Mouse (Mus musculus) neural tube, embryonic 12.5 days (tissue): ENCODE data around the gene Ccr1l1. TPM values are rescaled to one million over a fixed set of nuclear protein-coding genes. Genes with fewer than 3 reads are reported as not detected.

Source experiments
- ATAC-seq: fragments of 200-750 bp; cut with Nextera tagmentation; 2 replicates; pipeline ENCODE4 v1.8.0; 2017; ENCODE audit warnings: low read depth, mild to moderate bottlenecking, moderate TSS enrichment, moderate library complexity; ENCODE audit not compliant: low FRiP score
- H3K27ac ChIP-seq: fragments of 300-500 bp; sonication (generic); 2 replicates; pipeline ENCODE4 v1.5.1; 2016
- H3K27me3 ChIP-seq: fragments of 300-500 bp; sonication (generic); replicated peaks from 2 replicates; pipeline ENCODE4 v1.6.1; 2016; ENCODE audit warnings: mild to moderate bottlenecking
- H3K36me3 ChIP-seq: fragments of 300-500 bp; sonication (generic); 2 replicates; pipeline ENCODE4 v1.6.1; 2016; ENCODE audit warnings: mild to moderate bottlenecking
- H3K4me1 ChIP-seq: fragments of 300-500 bp; sonication (generic); 2 replicates; pipeline ENCODE4 v1.6.1; 2016
- H3K4me2 ChIP-seq: fragments of 300-500 bp; sonication (generic); replicated peaks from 2 replicates; pipeline ENCODE4 v1.6.1; 2016; ENCODE audit warnings: mild to moderate bottlenecking
- H3K4me3 ChIP-seq: fragments of 300-500 bp; sonication (generic); 2 replicates; pipeline ENCODE4 v1.5.1; 2016
- H3K9ac ChIP-seq: fragments of 300-500 bp; sonication (generic); 2 replicates; pipeline ENCODE4 v1.6.1; 2016; ENCODE audit warnings: mild to moderate bottlenecking
- H3K9me3 ChIP-seq: fragments of 300-500 bp; sonication (generic); 2 replicates; pipeline ENCODE4 v1.6.1; 2016; ENCODE audit warnings: mild to moderate bottlenecking
- WGBS: fragments of 180-500 bp; shearing (Covaris S2); methylation state at CpG from one replicate; pipeline ENCODE4 v1.1.7; 2016; 5-methylcytosine and 5-hydroxymethylcytosine counted together
- polyA plus RNA-seq: library from polyadenylated mRNA; unstranded; fragments of >200 nt; fragmentation: Nextera tagmentation; extraction: Ambion mirVana; gene quantifications from 2 replicates; pipeline ENCODE4 v1.2.1, GENCODE M21; 2016

Gene Ccr1l1
- not detected in 2 replicates for polyA plus RNA-seq

- H3K9me3 ChIP-seq, result no peaks in the 10 kb centered on the region
- no peak within 1 kb of the TSS for H3K4me3 ChIP-seq
- H3K4me2 ChIP-seq, result no peak within 1 kb of the TSS
- no peak for ATAC-seq
- H3K36me3 ChIP-seq, result no peaks in the 10 kb centered on the region
- WGBS, result 70% methylated on average over 1 of the region's 1 CpGs
- H3K27ac ChIP-seq, result no peak within 1 kb of the TSS
- H3K27me3 ChIP-seq, result no peaks in the 10 kb centered on the region
- H3K4me1 ChIP-seq, result no peaks in the 10 kb centered on the region
- no peak within 1 kb of the TSS for H3K9ac ChIP-seq
These were observed at the start of gene Ccr1l1 for GRCm38 (mm10) chr9:123978308-123978707. Gene Ccr1l1 (minus strand): TSS chr9:123978408.

GRCm38 (mm10) chr9:124021672-124022071 lies 43.5 kb upstream of the Ccr1l1 start, which contains the start of gene Ccr3:
Gene Ccr3 (plus strand): TSS chr9:124021972.
- 95% methylated on average over 1 of the region's 1 CpGs for WGBS
- H3K27ac ChIP-seq, result no peak within 1 kb of the TSS
- H3K4me1 ChIP-seq, result no peaks in the 10 kb centered on the region
- H3K36me3 ChIP-seq, result no peaks in the 10 kb centered on the region
- no peak for ATAC-seq
- no peaks in the 10 kb centered on the region for H3K27me3 ChIP-seq
- no peak within 1 kb of the TSS for H3K4me3 ChIP-seq
- H3K9ac ChIP-seq, result no peak within 1 kb of the TSS
- H3K4me2 ChIP-seq, result no peak within 1 kb of the TSS
- no peaks in the 10 kb centered on the region for H3K9me3 ChIP-seq

GRCm38 (mm10) chr9:124019887-124020286 lies 41.7 kb upstream of the Ccr1l1 start:
- WGBS, result 91% methylated on average over 3 of the region's 3 CpGs
- Histone ChIP-seq H3K4me2 (no peak overlapping the region), H3K36me3 (no peaks in the 10 kb centered on the region), H3K4me3 (no peak overlapping the region), H3K9ac (no peak overlapping the region), H3K27ac (no peak overlapping the region), H3K4me1 (no peaks in the 10 kb centered on the region), H3K9me3 (no peaks in the 10 kb centered on the region), H3K27me3 (no peaks in the 10 kb centered on the region)
- ATAC-seq, result no peak

GRCm38 (mm10) chr9:124016048-124016447 lies 37.8 kb upstream of the Ccr1l1 start:
- no peak overlapping the region for H3K4me3 ChIP-seq
- WGBS, result 80% methylated on average over 2 of the region's 2 CpGs
- H3K9ac ChIP-seq, result no peak overlapping the region
- no peak overlapping the region for H3K27ac ChIP-seq
- H3K27me3 ChIP-seq, result no peaks in the 10 kb centered on the region
- H3K4me1 ChIP-seq, result no peaks in the 10 kb centered on the region
- no peaks in the 10 kb centered on the region for H3K36me3 ChIP-seq
- H3K4me2 ChIP-seq, result no peak overlapping the region
- H3K9me3 ChIP-seq, result no peaks in the 10 kb centered on the region
- no peak for ATAC-seq

GRCm38 (mm10) chr9:124014985-124015652 lies 36.9 kb upstream of the Ccr1l1 start:
- H3K9me3 ChIP-seq, result no peaks in the 10 kb centered on the region
- H3K9ac ChIP-seq, result no peak overlapping the region
- no peak overlapping the region for H3K27ac ChIP-seq
- no peaks in the 10 kb centered on the region for H3K4me1 ChIP-seq
- 71% methylated on average over 2 of the region's 2 CpGs for WGBS
- no peak for ATAC-seq
- H3K27me3 ChIP-seq, result no peaks in the 10 kb centered on the region
- H3K4me2 ChIP-seq, result no peak overlapping the region
- H3K36me3 ChIP-seq, result no peaks in the 10 kb centered on the region
- H3K4me3 ChIP-seq, result no peak overlapping the region

GRCm38 (mm10) chr9:124013270-124013669 lies 35.1 kb upstream of the Ccr1l1 start:
- 89% methylated on average over 3 of the region's 3 CpGs for WGBS
- Histone ChIP-seq H3K4me2 (no peak overlapping the region), H3K27ac (no peak overlapping the region), H3K4me1 (no peaks in the 10 kb centered on the region), H3K27me3 (no peaks in the 10 kb centered on the region), H3K9me3 (no peaks in the 10 kb centered on the region), H3K36me3 (no peaks in the 10 kb centered on the region), H3K4me3 (no peak overlapping the region), H3K9ac (no peak overlapping the region)
- ATAC-seq, result no peak

GRCm38 (mm10) chr9:124012691-124013090 lies 34.5 kb upstream of the Ccr1l1 start:
- no peak overlapping the region for H3K4me2 ChIP-seq
- H3K36me3 ChIP-seq, result no peaks in the 10 kb centered on the region
- WGBS, result 74% methylated on average over 2 of the region's 2 CpGs
- H3K4me1 ChIP-seq, result no peaks in the 10 kb centered on the region
- no peak for ATAC-seq
- H3K27ac ChIP-seq, result no peak overlapping the region
- H3K4me3 ChIP-seq, result no peak overlapping the region
- H3K9ac ChIP-seq, result no peak overlapping the region
- H3K9me3 ChIP-seq, result no peaks in the 10 kb centered on the region
- no peaks in the 10 kb centered on the region for H3K27me3 ChIP-seq

GRCm38 (mm10) chr9:123999784-124000183 lies 21.6 kb upstream of the Ccr1l1 start:
- no peaks in the 10 kb centered on the region for H3K9me3 ChIP-seq
- H3K9ac ChIP-seq, result no peak overlapping the region
- H3K27ac ChIP-seq, result no peak overlapping the region
- no peaks in the 10 kb centered on the region for H3K4me1 ChIP-seq
- 94% methylated on average over 2 of the region's 2 CpGs for WGBS
- no peaks in the 10 kb centered on the region for H3K36me3 ChIP-seq
- ATAC-seq, result no peak
- no peaks in the 10 kb centered on the region for H3K27me3 ChIP-seq
- H3K4me3 ChIP-seq, result no peak overlapping the region
- no peak overlapping the region for H3K4me2 ChIP-seq

GRCm38 (mm10) chr9:123997719-123998118 lies 19.5 kb upstream of the Ccr1l1 start:
- H3K4me2 ChIP-seq, result no peak overlapping the region
- no peaks in the 10 kb centered on the region for H3K9me3 ChIP-seq
- 81% methylated on average over 3 of the region's 3 CpGs for WGBS
- H3K4me1 ChIP-seq, result no peaks in the 10 kb centered on the region
- no peak overlapping the region for H3K4me3 ChIP-seq
- no peaks in the 10 kb centered on the region for H3K36me3 ChIP-seq
- no peak overlapping the region for H3K9ac ChIP-seq
- ATAC-seq, result no peak
- H3K27me3 ChIP-seq, result no peaks in the 10 kb centered on the region
- H3K27ac ChIP-seq, result no peak overlapping the region

- Histone ChIP-seq H3K4me2 (no peak overlapping the region), H3K27me3 (no peaks in the 10 kb centered on the region), H3K4me1 (no peaks in the 10 kb centered on the region), H3K4me3 (no peak overlapping the region), H3K36me3 (no peaks in the 10 kb centered on the region), H3K9me3 (no peaks in the 10 kb centered on the region), H3K9ac (no peak overlapping the region), H3K27ac (no peak overlapping the region)
- 70% methylated on average over 1 of the region's 1 CpGs for WGBS
- no peak for ATAC-seq
These were observed 13.2 kb upstream of the Ccr1l1 start for GRCm38 (mm10) chr9:123991312-123991906.

- H3K36me3 ChIP-seq, result no peaks in the 10 kb centered on the region
- H3K9me3 ChIP-seq, result no peaks in the 10 kb centered on the region
- H3K9ac ChIP-seq, result no peak overlapping the region
- H3K4me1 ChIP-seq, result no peaks in the 10 kb centered on the region
- ATAC-seq, result no peak
- no peak overlapping the region for H3K27ac ChIP-seq
- H3K4me2 ChIP-seq, result no peak overlapping the region
- H3K27me3 ChIP-seq, result no peaks in the 10 kb centered on the region
- no peak overlapping the region for H3K4me3 ChIP-seq
- WGBS, result 74% methylated on average over 3 of the region's 3 CpGs
These were observed 11.5 kb upstream of the Ccr1l1 start for GRCm38 (mm10) chr9:123989671-123990070.

- H3K27ac ChIP-seq, result no peak overlapping the region
- WGBS, result 85% methylated on average over 2 of the region's 2 CpGs
These were observed 8.0 kb upstream of the Ccr1l1 start for GRCm38 (mm10) chr9:123986217-123986616.

GRCm38 (mm10) chr9:123984943-123985342 lies 6.7 kb upstream of the Ccr1l1 start:
- no peak overlapping the region for H3K4me3 ChIP-seq
- ATAC-seq, result no peak
- no peaks in the 10 kb centered on the region for H3K4me1 ChIP-seq

More at GRCm38 (mm10) chr9:123986217-123986616, 8.0 kb upstream of the Ccr1l1 start:
- Histone ChIP-seq H3K4me3 (no peak overlapping the region), H3K9ac (no peak overlapping the region), H3K9me3 (no peaks in the 10 kb centered on the region), H3K4me1 (no peaks in the 10 kb centered on the region), H3K36me3 (no peaks in the 10 kb centered on the region), H3K4me2 (no peak overlapping the region), H3K27me3 (no peaks in the 10 kb centered on the region)
- ATAC-seq, result no peak

More at GRCm38 (mm10) chr9:123984943-123985342, 6.7 kb upstream of the Ccr1l1 start:
- no peak overlapping the region for H3K27ac ChIP-seq
- no peaks in the 10 kb centered on the region for H3K36me3 ChIP-seq
- no peaks in the 10 kb centered on the region for H3K9me3 ChIP-seq
- H3K27me3 ChIP-seq, result no peaks in the 10 kb centered on the region
- H3K9ac ChIP-seq, result no peak overlapping the region
- no peak overlapping the region for H3K4me2 ChIP-seq
